In the genomic region with DNA sequence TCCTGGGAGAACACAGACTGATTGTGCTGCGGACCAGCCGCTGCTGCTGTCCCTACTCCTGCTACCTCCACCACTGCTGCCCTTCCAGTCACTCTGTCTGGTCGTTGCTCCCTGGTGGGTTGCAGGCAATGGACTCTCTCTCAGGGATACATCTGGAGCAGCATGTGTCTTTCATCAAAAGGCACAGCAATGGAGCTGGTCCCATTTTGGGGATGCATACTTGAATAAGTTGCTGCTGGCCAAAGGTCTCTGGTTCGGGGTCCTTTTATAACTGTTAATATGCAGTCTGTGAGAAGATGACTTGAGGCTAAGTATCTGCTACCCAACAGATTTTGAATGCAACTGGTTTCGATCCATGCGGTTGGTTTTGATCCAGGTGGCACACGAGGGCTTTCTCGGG, we compare ENCODE assay signal across 14 mouse cellular contexts.
DNase-seq lines count a peak whose midpoint lies in the region; ATAC-seq and TF ChIP-seq lines count a peak whose summit lies in the region.
"Had no signal": no experiment of that assay in that cellular context is flagged by ENCODE, and none has a peak within 500 bp of the region (broad histone marks: within the 10 kb centered on the region; RNA-seq: fewer than 3 reads in every experiment).

No protein-coding gene starts in this region.

- 64% methylated on average over 8 of the region's 8 CpGs for WGBS in heart, embryonic 10.5 days
- 66% methylated on average over 8 of the region's 8 CpGs for WGBS in bone marrow, adult 2 months
- WGBS in heart, embryonic 12.5 days, result 66% methylated on average over 8 of the region's 8 CpGs
- 50% methylated on average over 8 of the region's 8 CpGs for WGBS in limb, embryonic 15.5 days
- 87% methylated on average over 8 of the region's 8 CpGs for WGBS in midbrain, embryonic 14.5 days

- H3K27ac ChIP-seq in heart, embryonic 10.5 days, result peak overlapping the region; percentile 37; the same call in 1 of the 2 replicates
- H3K27ac ChIP-seq in bone marrow, adult 2 months (ENCODE audit: control insufficient read depth, insufficient read depth, low read depth, low read length, poor library complexity), result peak overlapping the region; percentile 76
- H3K27ac ChIP-seq in heart, embryonic 12.5 days (ENCODE audit: poor library complexity, severe bottlenecking), result peak overlapping the region; percentile 24; the same call in 1 of the 2 replicates
- H3K27ac ChIP-seq in limb, embryonic 15.5 days, result peak overlapping the region; percentile 30; the same call in 1 of the 2 replicates
- H3K27ac ChIP-seq in midbrain, embryonic 14.5 days (replicated peaks; ENCODE audit: low read depth, low read length), result no peak overlapping the region
- H3K27ac ChIP-seq: hindbrain, postnatal 0 days; left cerebral cortex, adult 2 months had no signal

- peaks cover 16% of the 10 kb centered on the region for H3K4me1 ChIP-seq in heart, embryonic 10.5 days
- peaks cover 5% of the 10 kb centered on the region for H3K4me1 ChIP-seq in bone marrow, adult 2 months (ENCODE audit: control insufficient read depth, insufficient read depth, low read length)
- H3K4me1 ChIP-seq in heart, embryonic 12.5 days (replicated peaks), result peaks cover 6% of the 10 kb centered on the region; the same call in 1 of the 2 replicates
- H3K4me1 ChIP-seq in limb, embryonic 15.5 days, result peaks cover 12% of the 10 kb centered on the region; the same call in 1 of the 2 replicates
- H3K4me1 ChIP-seq in midbrain, embryonic 14.5 days (ENCODE audit: control insufficient read depth, insufficient read depth, low read length), result 0 out of 2 replicates have a peak, but pooled peaks cover 2% of the 10 kb centered on the region

- H3K27me3 ChIP-seq in heart, embryonic 10.5 days (ENCODE audit: insufficient read depth, poor library complexity, severe bottlenecking), result no peaks in the 10 kb centered on the region
- no peaks in the 10 kb centered on the region for H3K27me3 ChIP-seq in heart, embryonic 12.5 days (replicated peaks)
- H3K27me3 ChIP-seq in limb, embryonic 15.5 days, result no peaks in the 10 kb centered on the region
- no peaks in the 10 kb centered on the region for H3K27me3 ChIP-seq in midbrain, embryonic 14.5 days (ENCODE audit: control insufficient read depth, insufficient read depth, low read length)

- H3K36me3 ChIP-seq in heart, embryonic 10.5 days, result no peaks in the 10 kb centered on the region
- H3K36me3 ChIP-seq in heart, embryonic 12.5 days, result no peaks in the 10 kb centered on the region
- H3K36me3 ChIP-seq in limb, embryonic 15.5 days, result no peaks in the 10 kb centered on the region
- H3K36me3 ChIP-seq in midbrain, embryonic 14.5 days (ENCODE audit: control insufficient read depth, insufficient read depth, low read length), result no peaks in the 10 kb centered on the region

- no peak for TF ChIP-seq POLR2A in bone marrow, adult 2 months (IDR thresholded peaks at IDR 0.05; ENCODE audit: borderline replicate concordance, control insufficient read depth, low read depth, low read length)

- no peak overlapping the region for H3K4me3 ChIP-seq in heart, embryonic 10.5 days
- no peak overlapping the region for H3K4me3 ChIP-seq in bone marrow, adult 2 months (replicated peaks; ENCODE audit: control insufficient read depth, low read depth, low read length)
- no peak overlapping the region for H3K4me3 ChIP-seq in heart, embryonic 12.5 days
- H3K4me3 ChIP-seq in limb, embryonic 15.5 days, result no peak overlapping the region
- no peak overlapping the region for H3K4me3 ChIP-seq in midbrain, embryonic 14.5 days (replicated peaks; ENCODE audit: low read depth, low read length)
- H3K4me3 ChIP-seq: left cerebral cortex, adult 2 months; myocyte had no signal

- no peak overlapping the region for H3K4me2 ChIP-seq in heart, embryonic 12.5 days
- H3K4me2 ChIP-seq in limb, embryonic 15.5 days, result no peak overlapping the region
- no peak overlapping the region for H3K4me2 ChIP-seq in midbrain, embryonic 14.5 days (ENCODE audit: low read length)

- no peak for TF ChIP-seq CTCF in bone marrow, adult 2 months (IDR thresholded peaks at IDR 0.05; ENCODE audit: control insufficient read depth, insufficient read depth, low read length)

- no peaks in the 10 kb centered on the region for H3K9me3 ChIP-seq in heart, embryonic 10.5 days
- peaks cover 5% of the 10 kb centered on the region for H3K9me3 ChIP-seq in heart, embryonic 12.5 days (replicated peaks)
- no peaks in the 10 kb centered on the region for H3K9me3 ChIP-seq in limb, embryonic 15.5 days
- no peaks in the 10 kb centered on the region for H3K9me3 ChIP-seq in midbrain, embryonic 14.5 days (ENCODE audit: control insufficient read depth, low read length)

- no peak for DNase-seq in heart, embryonic 10.5 days (ENCODE audit: low spot score)
- no peak for DNase-seq in heart, adult 8-10 months (ENCODE audit: low spot score)
- DNase-seq in midbrain, embryonic 14.5 days, result no peak
- DNase-seq in spleen, adult 12 weeks (ENCODE audit: low spot score), result no peak
- DNase-seq: cerebellum, adult 2 months; forebrain, postnatal 0 days; kidney, postnatal 25 days had no signal

- no peak overlapping the region for H3K9ac ChIP-seq in heart, embryonic 12.5 days
- H3K9ac ChIP-seq in limb, embryonic 15.5 days, result no peak overlapping the region
- no peak overlapping the region for H3K9ac ChIP-seq in midbrain, embryonic 14.5 days (replicated peaks; ENCODE audit: low read length)
- H3K9ac ChIP-seq: forebrain, postnatal 0 days had no signal

- no peak for ATAC-seq in heart, embryonic 12.5 days (ENCODE audit: insufficient number of reproducible peaks, low FRiP score)
- ATAC-seq in limb, embryonic 15.5 days (ENCODE audit: insufficient number of reproducible peaks, low FRiP score, low TSS enrichment, low read depth), result no peak
- no peak for ATAC-seq in midbrain, embryonic 14.5 days (ENCODE audit: low FRiP score, low TSS enrichment)
- ATAC-seq in erythroid progenitor cell, adult 5-6 weeks (replicated peaks; ENCODE audit: low FRiP score, poor library complexity, severe bottlenecking), result no peak
- ATAC-seq: forebrain, postnatal 0 days; hindbrain, postnatal 0 days had no signal
